Mouse (Mus musculus) hindbrain, embryonic 10.5 days (tissue): ENCODE data around the gene Krt88. TPM values are rescaled to one million over a fixed set of nuclear protein-coding genes. Genes with fewer than 3 reads are reported as not detected.
A peak's percentile ranks its signal among the peaks of the same experiment; 100 is the strongest.

Source experiments
- DNase-seq: peaks from one replicate; pipeline ENCODE4 v3.0.0-alpha.2; 2017; ENCODE audit warnings: low spot score
- H3K27ac ChIP-seq: fragments of 300-500 bp; sonication (generic); 2 replicates; pipeline ENCODE4 v1.5.1; 2016; ENCODE audit warnings: mild to moderate bottlenecking, moderate library complexity
- H3K27me3 ChIP-seq: fragments of 300-500 bp; sonication (generic); 2 replicates; pipeline ENCODE4 v1.6.1; 2016; ENCODE audit warnings: mild to moderate bottlenecking; ENCODE audit not compliant: poor library complexity, insufficient read depth, severe bottlenecking
- H3K36me3 ChIP-seq: fragments of 300-500 bp; sonication (generic); 2 replicates; pipeline ENCODE4 v1.6.1; 2016; ENCODE audit warnings: mild to moderate bottlenecking, moderate library complexity
- H3K4me1 ChIP-seq: fragments of 300-500 bp; sonication (generic); replicated peaks from 2 replicates; pipeline ENCODE4 v1.6.1; 2016; ENCODE audit warnings: mild to moderate bottlenecking
- H3K4me3 ChIP-seq: fragments of 300-500 bp; sonication (generic); 2 replicates; pipeline ENCODE4 v1.5.1; 2016; ENCODE audit warnings: mild to moderate bottlenecking, moderate library complexity
- H3K9me3 ChIP-seq: fragments of 300-500 bp; sonication (generic); 2 replicates; pipeline ENCODE4 v1.6.1; 2016; ENCODE audit warnings: mild to moderate bottlenecking, moderate library complexity
- WGBS: fragments of 180-500 bp; shearing (Covaris S2); methylation state at CpG from one replicate; pipeline ENCODE4 v1.1.7; 2016; 5-methylcytosine and 5-hydroxymethylcytosine counted together
- polyA plus RNA-seq: library from polyadenylated mRNA; unstranded; fragments of >200 nt; fragmentation: Nextera tagmentation; extraction: Ambion mirVana; gene quantifications from 2 replicates; pipeline ENCODE4 v1.2.1, GENCODE M21; 2016

The Krt88 gene
- polyA plus RNA-seq, 1 experiment from 2014 or later: not detected

DNA sequence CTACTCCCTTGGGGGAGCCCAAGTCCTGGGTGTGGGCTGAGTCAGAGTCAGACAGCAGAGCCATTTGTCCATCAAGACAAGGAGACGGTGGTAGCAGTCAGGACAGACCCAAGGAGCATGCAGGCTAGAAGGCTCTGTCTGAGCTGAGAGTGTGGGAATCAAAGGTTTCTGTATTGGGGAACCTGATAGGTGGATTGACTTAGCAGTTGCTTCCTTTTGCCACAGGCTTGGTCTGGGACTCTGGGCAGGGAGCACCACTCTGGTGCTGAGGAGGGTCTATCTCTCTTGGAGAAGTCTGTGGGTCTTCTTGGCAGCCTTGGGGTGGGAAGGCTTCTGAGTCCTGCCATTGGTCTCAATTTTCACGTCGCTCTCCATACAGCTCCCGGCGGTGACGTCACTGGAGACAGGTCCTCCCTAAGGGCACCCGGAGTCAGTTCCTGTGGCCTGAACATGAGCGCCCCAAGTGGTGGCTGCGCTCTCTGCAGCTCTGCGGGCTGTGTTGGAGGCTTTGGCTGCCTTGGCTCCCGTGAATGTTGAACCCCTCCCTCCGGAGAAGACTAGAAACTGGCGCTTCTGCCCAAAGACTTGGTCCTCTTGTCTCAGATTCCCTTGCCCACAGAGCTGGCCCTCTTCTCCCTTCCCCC, 5.7 kb downstream of the Krt88 start:
- Histone ChIP-seq H3K36me3 (no peaks in the 10 kb centered on the region), H3K27me3 (no peaks in the 10 kb centered on the region), H3K4me3 (peak overlapping the region; percentile 29; the same call in 1 of the 2 replicates), H3K27ac (no peak overlapping the region), H3K4me1 (peaks cover 8% of the 10 kb centered on the region), H3K9me3 (peaks cover 4% of the 10 kb centered on the region; the same call in 1 of the 2 replicates)
- peak; percentile 82 for DNase-seq
- whole genome bisulfite sequencing: 6% methylated on average over 13 of the region's 13 CpGs

DNA sequence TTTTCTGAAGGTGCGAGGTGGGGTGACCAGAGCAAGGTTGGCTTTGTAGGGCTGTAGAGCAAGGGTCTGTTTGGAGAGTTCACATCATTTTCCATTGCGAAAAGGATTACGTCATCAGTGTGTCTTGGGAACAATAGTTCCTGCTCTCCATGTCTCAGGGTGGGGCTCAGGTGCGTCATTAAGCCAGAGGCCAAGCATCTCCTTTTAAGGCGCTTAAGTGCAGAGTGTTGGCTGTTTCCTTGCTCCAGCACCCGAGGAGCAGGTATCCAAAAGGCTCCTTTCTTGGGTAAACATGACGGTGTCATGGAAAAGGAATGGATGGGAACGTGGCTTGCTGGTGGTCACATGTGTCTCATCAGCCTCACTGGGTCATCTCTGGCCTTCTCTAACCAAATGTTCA, 7.2 kb downstream of the Krt88 start:
- Histone ChIP-seq H3K4me3 (no peak overlapping the region), H3K9me3 (peaks cover 4% of the 10 kb centered on the region; the same call in 1 of the 2 replicates), H3K27me3 (no peaks in the 10 kb centered on the region), H3K36me3 (no peaks in the 10 kb centered on the region), H3K4me1 (peaks cover 18% of the 10 kb centered on the region), H3K27ac (no peak overlapping the region)
- 91% methylated on average over 8 of the region's 8 CpGs for WGBS
- no peak for DNase-seq

DNA sequence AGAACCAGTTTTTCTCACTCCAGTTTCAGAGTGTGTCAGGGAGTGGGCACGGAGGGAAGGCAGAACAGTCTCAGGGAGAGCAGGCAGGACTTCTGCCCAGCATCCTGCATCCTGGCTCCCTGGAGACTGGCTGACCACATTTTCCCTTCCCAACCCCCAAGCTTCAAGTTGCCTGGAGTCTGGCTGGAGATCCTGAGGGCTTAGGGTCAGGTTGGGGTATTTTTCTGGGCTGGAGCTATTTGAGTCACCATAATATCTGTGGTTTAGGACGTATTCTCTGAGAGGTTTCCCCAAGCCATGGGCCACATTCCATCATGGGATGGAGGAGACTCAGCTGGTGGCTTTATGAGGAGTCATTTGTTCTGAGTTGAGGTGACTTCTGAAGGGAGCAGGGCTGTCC, 7.7 kb downstream of the Krt88 start:
- peaks cover 4% of the 10 kb centered on the region; the same call in 1 of the 2 replicates for H3K9me3 ChIP-seq
- 92% methylated on average over 2 of the region's 2 CpGs for WGBS
- DNase-seq: no peak
- H3K4me3 ChIP-seq: no peak overlapping the region
- peaks cover 18% of the 10 kb centered on the region for H3K4me1 ChIP-seq
- no peaks in the 10 kb centered on the region for H3K27me3 ChIP-seq
- H3K27ac ChIP-seq: no peak overlapping the region
- H3K36me3 ChIP-seq: no peaks in the 10 kb centered on the region

DNA sequence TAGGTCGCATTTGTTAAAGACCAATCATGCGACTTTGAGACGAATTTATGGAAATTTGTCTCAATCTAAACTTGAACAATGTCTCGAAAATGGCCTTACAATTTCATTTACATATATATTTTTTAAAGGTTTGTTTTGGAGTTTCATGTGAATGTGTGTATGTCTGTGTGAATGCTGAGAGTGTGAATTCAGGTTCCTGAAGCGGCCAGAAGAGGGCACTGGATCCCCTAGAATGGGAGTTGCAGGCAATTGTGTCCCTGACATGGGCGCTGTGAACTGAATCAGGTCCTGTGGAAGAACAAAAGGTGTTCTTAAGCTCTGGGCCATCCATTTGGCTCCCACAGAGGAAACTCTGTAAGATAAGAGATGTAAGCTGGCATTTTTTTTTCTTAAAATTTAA, 8.3 kb downstream of the Krt88 start:
- 85% methylated on average over 6 of the region's 6 CpGs for WGBS
- DNase-seq: no peak

DNA sequence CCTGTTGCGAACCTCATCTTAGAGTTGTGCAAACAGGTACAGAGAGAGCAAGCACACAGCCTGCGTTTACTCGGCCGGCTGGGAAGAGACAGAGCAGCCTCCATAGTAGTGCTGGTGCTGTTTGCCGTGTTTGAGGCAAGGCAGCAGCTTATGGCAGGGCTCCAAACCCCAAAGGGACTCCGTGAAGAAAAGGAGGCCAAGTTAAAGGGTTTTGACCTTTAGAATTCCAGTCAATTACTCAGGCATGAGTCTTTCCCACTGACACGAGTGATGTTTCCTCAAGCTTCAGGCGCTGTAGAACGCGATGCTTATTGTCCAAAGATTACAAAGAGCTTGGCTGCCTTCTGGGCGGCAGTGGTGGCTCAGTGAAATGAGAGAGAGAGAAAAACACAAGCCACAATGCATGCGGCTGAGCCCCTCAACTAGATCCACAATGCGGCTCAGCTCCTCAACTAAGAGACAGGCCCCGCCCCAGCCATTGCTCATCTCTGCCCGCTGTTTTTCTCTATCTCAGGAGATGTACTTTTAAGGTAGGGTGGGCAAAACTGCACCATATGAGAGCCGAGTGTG, 10.9 kb downstream of the Krt88 start:
- 0 out of 2 replicates have a peak, but pooled peaks cover 2% of the 10 kb centered on the region for H3K27me3 ChIP-seq
- H3K9me3 ChIP-seq: peaks cover 4% of the 10 kb centered on the region; the same call in 1 of the 2 replicates
- DNase-seq: peak; percentile 6
- WGBS: 52% methylated on average over 16 of the region's 16 CpGs
- H3K36me3 ChIP-seq: no peaks in the 10 kb centered on the region
- H3K27ac ChIP-seq: peak overlapping the region; percentile 60
- H3K4me1 ChIP-seq: peaks cover 12% of the 10 kb centered on the region
- H3K4me3 ChIP-seq: no peak overlapping the region

More for the DNA sequence above, 8.3 kb downstream of the Krt88 start:
- Histone ChIP-seq H3K36me3 (no peaks in the 10 kb centered on the region), H3K27me3 (no peaks in the 10 kb centered on the region), H3K4me1 (peaks cover 18% of the 10 kb centered on the region), H3K27ac (no peak overlapping the region), H3K9me3 (peaks cover 4% of the 10 kb centered on the region; the same call in 1 of the 2 replicates), H3K4me3 (no peak overlapping the region)

DNA sequence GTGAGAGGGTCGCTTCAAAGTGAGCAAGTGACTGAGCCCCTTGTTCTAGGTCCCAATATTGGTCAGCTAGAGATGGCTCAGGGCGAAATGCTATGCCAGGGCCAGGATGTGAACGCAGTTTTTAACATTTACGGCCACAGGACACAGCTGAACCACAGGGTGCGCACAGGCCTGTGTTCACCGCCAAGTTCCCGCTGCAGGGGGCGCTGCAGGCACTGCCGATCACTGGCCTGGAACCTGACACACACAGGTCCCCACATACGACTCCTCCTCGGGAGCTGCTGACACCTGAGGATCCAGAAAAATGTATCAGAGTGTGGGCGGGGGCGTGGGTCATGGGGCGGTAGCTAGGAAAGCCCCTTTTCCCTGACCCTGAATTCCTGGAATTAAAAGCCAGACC, 11.7 kb downstream of the Krt88 start:
- Histone ChIP-seq H3K36me3 (no peaks in the 10 kb centered on the region), H3K27ac (no peak overlapping the region), H3K9me3 (peaks cover 4% of the 10 kb centered on the region; the same call in 1 of the 2 replicates), H3K27me3 (0 out of 2 replicates have a peak, but pooled peaks cover 2% of the 10 kb centered on the region), H3K4me3 (no peak overlapping the region), H3K4me1 (peaks cover 11% of the 10 kb centered on the region)
- DNase-seq: peak; percentile 10
- WGBS: 79% methylated on average over 14 of the region's 14 CpGs

DNA sequence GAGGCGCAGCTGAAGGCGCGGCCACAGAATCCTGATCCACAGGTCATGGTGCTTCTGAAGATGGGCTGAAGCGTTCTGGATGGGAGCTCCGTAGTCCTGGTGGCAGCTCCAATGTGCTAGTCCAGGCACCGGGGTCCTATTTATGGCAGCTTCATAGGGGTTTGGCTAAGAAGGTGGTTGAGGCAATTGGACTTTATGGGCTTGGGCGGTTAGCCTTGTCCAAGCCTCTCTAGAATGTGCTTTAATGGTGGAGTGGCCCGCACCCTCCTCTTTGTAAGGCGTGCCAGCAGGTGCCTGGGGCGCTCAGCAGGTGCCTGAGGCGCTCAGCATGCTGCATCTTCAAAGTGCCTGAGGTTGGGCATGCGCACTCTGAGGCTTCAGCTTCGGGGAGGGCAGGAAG, 16.1 kb downstream of the Krt88 start, which contains the start of gene Krt81:
Krt81 (minus strand) TSS at position 101 of the 400 bp plus-strand sequence.
- peaks cover 6% of the 10 kb centered on the region; the same call in 1 of the 2 replicates for H3K4me1 ChIP-seq
- WGBS: 86% methylated on average over 13 of the region's 13 CpGs
- DNase-seq: no peak

DNA sequence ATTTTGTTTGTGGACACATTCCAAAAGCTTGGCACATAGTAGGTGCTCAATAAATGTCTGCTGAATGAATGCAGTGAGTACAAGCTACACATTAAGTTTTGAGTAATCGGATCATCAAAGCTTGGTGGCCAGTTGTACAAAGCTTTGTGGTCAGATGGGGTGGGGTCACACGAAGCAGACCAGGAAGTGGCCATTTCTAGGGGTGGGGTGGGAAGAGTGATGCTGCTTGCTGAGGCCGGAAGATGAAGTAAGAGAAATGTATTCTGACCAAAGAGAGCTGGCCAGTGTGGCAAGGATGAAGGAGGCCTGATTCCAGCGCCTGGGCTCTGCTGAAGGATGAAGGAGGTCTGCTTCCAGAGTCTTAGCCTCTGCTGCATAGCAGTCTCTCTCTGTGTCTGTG, 21.5 kb downstream of the Krt88 start:
- DNase-seq: no peak
- H3K27ac ChIP-seq: no peak overlapping the region
- no peaks in the 10 kb centered on the region for H3K4me1 ChIP-seq
- no peak overlapping the region for H3K4me3 ChIP-seq
- H3K27me3 ChIP-seq: no peaks in the 10 kb centered on the region
- no peaks in the 10 kb centered on the region for H3K9me3 ChIP-seq
- H3K36me3 ChIP-seq: no peaks in the 10 kb centered on the region
- 87% methylated on average over 4 of the region's 4 CpGs for WGBS

More for the DNA sequence above, 16.1 kb downstream of the Krt88 start, which contains the start of gene Krt81:
- H3K4me3 ChIP-seq: no peak within 1 kb of the TSS
- H3K9me3 ChIP-seq: no peaks in the 10 kb centered on the region
- H3K36me3 ChIP-seq: no peaks in the 10 kb centered on the region
- H3K27me3 ChIP-seq: 0 out of 2 replicates have a peak, but pooled peaks cover 2% of the 10 kb centered on the region
- no peak within 1 kb of the TSS for H3K27ac ChIP-seq

DNA sequence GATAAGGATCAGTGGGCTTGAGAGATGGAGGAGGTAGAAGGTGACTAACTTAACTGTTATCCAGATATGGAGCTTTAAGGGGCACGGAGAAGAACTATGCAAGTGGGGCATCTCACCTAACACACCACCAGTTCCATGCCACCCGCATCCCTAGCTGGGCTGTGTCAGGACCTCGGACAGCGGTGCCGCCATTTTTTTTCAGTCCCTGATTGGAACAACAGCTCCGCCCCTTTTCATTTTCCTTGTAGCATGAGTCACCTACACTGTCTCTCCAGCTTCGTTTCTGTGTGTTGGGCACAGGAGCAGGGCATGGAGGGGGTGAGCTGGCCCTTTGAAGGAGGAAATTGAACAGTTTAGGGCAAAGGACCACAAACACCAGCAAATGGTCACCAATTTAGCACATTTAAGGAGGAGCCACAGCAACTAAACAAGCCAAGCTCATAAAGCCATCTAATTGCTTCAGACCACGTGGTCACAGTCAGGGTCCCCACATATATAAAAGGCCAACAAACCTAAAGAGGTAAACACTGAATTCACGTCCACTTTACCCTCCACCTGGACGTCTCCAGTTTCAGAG, 25.5 kb downstream of the Krt88 start, which contains the start of gene Krt86:
Krt86 (plus strand) TSS at position 527 of the 577 bp plus-strand sequence.
- H3K36me3 ChIP-seq: no peaks in the 10 kb centered on the region
- no peaks in the 10 kb centered on the region for H3K4me1 ChIP-seq
- H3K27ac ChIP-seq: no peak within 1 kb of the TSS
- peaks cover 7% of the 10 kb centered on the region for H3K27me3 ChIP-seq
- H3K9me3 ChIP-seq: no peaks in the 10 kb centered on the region
- 42% methylated on average over 10 of the region's 10 CpGs for WGBS
- no peak within 1 kb of the TSS for H3K4me3 ChIP-seq
- peak; percentile 53 for DNase-seq

DNA sequence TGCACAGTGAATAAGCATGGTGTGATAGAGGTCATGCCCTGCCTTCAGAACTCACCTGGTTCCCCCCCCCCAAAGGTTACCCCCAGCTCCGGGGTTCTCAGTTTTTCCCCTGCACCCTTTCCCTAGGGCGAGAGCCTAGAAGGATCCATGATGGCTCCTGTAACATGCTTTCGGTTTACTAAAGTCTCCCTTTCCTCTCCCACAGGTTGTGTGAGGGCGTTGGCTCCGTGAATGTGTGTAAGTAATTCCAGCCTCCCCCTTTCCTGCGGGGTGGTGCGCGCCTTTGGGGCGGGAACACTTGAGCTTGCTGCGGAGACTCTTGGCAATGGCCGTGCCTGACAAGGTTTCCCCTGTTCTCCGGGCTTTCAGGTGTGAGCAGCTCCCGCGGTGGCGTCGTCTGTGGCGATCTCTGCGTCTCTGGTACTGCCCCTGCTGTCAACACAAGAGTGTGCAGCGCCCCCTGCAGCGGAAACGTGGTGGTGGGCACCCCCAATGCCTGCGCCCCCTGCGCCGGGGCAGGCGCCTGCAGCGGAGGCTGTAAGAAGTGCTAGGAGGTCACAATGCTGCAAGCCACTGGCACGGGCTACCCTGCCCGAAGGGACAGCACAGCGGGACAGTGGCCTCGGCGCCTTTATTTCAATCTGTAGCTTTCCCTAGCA, 31.6 kb downstream of the Krt88 start:
- peak overlapping the region; percentile 50 for H3K4me3 ChIP-seq
- WGBS: 12% methylated on average over 31 of the region's 31 CpGs
- peak overlapping the region; percentile 77 for H3K27ac ChIP-seq

DNA sequence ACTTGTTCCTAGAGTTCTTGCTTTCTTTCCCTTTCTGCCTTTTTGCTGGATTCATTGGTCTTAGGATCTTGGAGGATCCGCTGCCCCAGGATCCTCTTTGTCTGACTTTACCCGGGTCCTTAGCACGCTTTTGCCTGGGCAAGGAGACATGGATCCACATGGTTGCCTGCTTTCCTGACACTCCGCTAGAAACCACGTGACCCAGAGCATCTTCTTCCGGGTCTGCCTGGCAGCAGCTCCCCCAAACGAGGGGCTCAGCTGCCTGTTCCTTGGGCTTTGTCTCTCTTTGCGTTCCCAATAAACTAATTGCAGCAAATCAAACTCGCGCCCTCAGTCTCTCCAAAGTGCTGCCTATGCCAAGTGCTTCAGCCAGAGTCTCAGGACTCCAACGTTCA, 32.1 kb downstream of the Krt88 start:
- Histone ChIP-seq H3K36me3 (no peaks in the 10 kb centered on the region), H3K27ac (peak overlapping the region; percentile 77), H3K27me3 (peaks cover 31% of the 10 kb centered on the region), H3K4me3 (peak overlapping the region; percentile 50), H3K9me3 (no peaks in the 10 kb centered on the region), H3K4me1 (peaks cover 18% of the 10 kb centered on the region)
- WGBS: 37% methylated on average over 11 of the region's 11 CpGs
- DNase-seq: peak; percentile 28

More for the DNA sequence above, 31.6 kb downstream of the Krt88 start:
- Histone ChIP-seq H3K9me3 (no peaks in the 10 kb centered on the region), H3K27me3 (peaks cover 31% of the 10 kb centered on the region), H3K36me3 (no peaks in the 10 kb centered on the region), H3K4me1 (peaks cover 17% of the 10 kb centered on the region)
- peak; percentile 72 for DNase-seq

DNA sequence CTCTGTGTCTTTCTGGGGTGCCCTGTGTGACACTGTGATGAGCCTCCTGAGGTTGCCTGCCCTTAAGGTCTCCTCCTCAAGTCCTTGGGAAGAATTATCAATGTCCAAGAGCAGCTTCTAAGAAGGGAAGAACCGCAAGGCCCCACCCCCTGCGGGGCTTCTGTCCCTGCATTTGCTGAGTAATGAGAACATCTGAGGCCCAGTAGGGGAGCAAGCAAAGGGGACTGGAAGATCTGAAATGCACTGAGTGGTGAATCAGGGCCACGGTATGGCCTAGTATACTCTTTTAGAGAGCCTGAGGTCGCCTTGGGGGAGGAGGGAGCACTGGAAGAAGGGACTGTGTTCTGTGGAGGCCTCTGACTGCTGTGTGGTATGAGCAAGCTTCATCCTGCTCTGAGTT, 34.5 kb downstream of the Krt88 start:
- no peak overlapping the region for H3K27ac ChIP-seq
- no peaks in the 10 kb centered on the region for H3K9me3 ChIP-seq
- H3K36me3 ChIP-seq: no peaks in the 10 kb centered on the region
- H3K4me3 ChIP-seq: no peak overlapping the region
- peaks cover 26% of the 10 kb centered on the region for H3K4me1 ChIP-seq
- 37% methylated on average over 4 of the region's 4 CpGs for WGBS
- no peak for DNase-seq
- H3K27me3 ChIP-seq: peaks cover 31% of the 10 kb centered on the region
